Mouse (Mus musculus) embryonic facial prominence, embryonic 13.5 days (tissue): ENCODE results near the gene Kctd4. TPM values are rescaled to one million over a fixed set of nuclear protein-coding genes. Genes with fewer than 3 reads are reported as not detected.

ENCODE experiments used
- ATAC-seq: fragments of 200-750 bp; cut with Nextera tagmentation; 2 replicates; pipeline ENCODE4 v1.8.0; 2017; ENCODE audit warnings: low read depth; ENCODE audit not compliant: insufficient number of reproducible peaks, insufficient read depth, low FRiP score, low TSS enrichment
- H3K27ac ChIP-seq: fragments of 300-500 bp; sonication (generic); 2 replicates; pipeline ENCODE4 v1.5.1; 2015; ENCODE audit warnings: moderate library complexity, mild to moderate bottlenecking, inconsistent platforms
- H3K27me3 ChIP-seq: fragments of 300-500 bp; sonication (generic); 2 replicates; pipeline ENCODE4 v1.6.1; 2015; ENCODE audit warnings: mild to moderate bottlenecking, inconsistent platforms
- H3K36me3 ChIP-seq: fragments of 300-500 bp; sonication (generic); 2 replicates; pipeline ENCODE4 v1.6.1; 2015; ENCODE audit warnings: mild to moderate bottlenecking, inconsistent platforms
- H3K4me1 ChIP-seq: fragments of 300-500 bp; sonication (generic); 2 replicates; pipeline ENCODE4 v1.6.1; 2015; ENCODE audit warnings: inconsistent platforms
- H3K4me2 ChIP-seq: fragments of 300-500 bp; sonication (generic); 2 replicates; pipeline ENCODE4 v1.6.1; 2015; ENCODE audit warnings: moderate library complexity, mild to moderate bottlenecking, inconsistent platforms
- H3K4me3 ChIP-seq: fragments of 300-500 bp; sonication (generic); 2 replicates; pipeline ENCODE4 v1.5.1; 2015; ENCODE audit warnings: mild to moderate bottlenecking, inconsistent platforms
- H3K9ac ChIP-seq: fragments of 300-500 bp; sonication (generic); 2 replicates; pipeline ENCODE4 v1.6.1; 2015; ENCODE audit warnings: mild to moderate bottlenecking, inconsistent platforms
- H3K9me3 ChIP-seq: fragments of 300-500 bp; sonication (generic); 2 replicates; pipeline ENCODE4 v1.6.1; 2016; ENCODE audit warnings: inconsistent platforms
- WGBS: fragments of 180-500 bp; shearing (Covaris S2); methylation state at CpG from one replicate; pipeline ENCODE4 v1.1.7; 2015; ENCODE audit warnings: mixed read lengths; 5-methylcytosine and 5-hydroxymethylcytosine counted together
- polyA plus RNA-seq: library from polyadenylated mRNA; unstranded; fragments of >200 nt; fragmentation: Nextera tagmentation; extraction: Ambion mirVana; gene quantifications from 2 replicates; pipeline ENCODE4 v1.2.1, GENCODE M21; 2015

Gene Kctd4
- polyA plus RNA-seq, 1 experiment from 2014 or later: 1.2 TPM

- no peak for ATAC-seq
- WGBS: 26% methylated on average over 2 of the region's 2 CpGs
- no peaks in the 10 kb centered on the region for H3K4me1 ChIP-seq
- no peak overlapping the region for H3K4me2 ChIP-seq
- no peak overlapping the region for H3K27ac ChIP-seq
- no peaks in the 10 kb centered on the region for H3K9me3 ChIP-seq
- 0 out of 2 replicates have a peak, but pooled peaks cover 7% of the 10 kb centered on the region for H3K36me3 ChIP-seq
- H3K9ac ChIP-seq: no peak overlapping the region
- H3K27me3 ChIP-seq: no peaks in the 10 kb centered on the region
- H3K4me3 ChIP-seq: no peak overlapping the region
Observed at GRCm38 (mm10) chr14:75953011-75953410, 1.8 kb upstream of the Kctd4 start.

- Histone ChIP-seq H3K4me2 (peak overlapping the region; percentile 9), H3K36me3 (no peaks in the 10 kb centered on the region), H3K4me3 (no peak overlapping the region), H3K4me1 (peaks cover 18% of the 10 kb centered on the region), H3K27ac (no peak overlapping the region), H3K9ac (no peak overlapping the region), H3K9me3 (no peaks in the 10 kb centered on the region), H3K27me3 (no peaks in the 10 kb centered on the region)
- no peak for ATAC-seq
- WGBS: 70% methylated on average over 9 of the region's 9 CpGs
Observed at GRCm38 (mm10) chr14:75962250-75962649, 7.4 kb downstream of the Kctd4 start.

GRCm38 (mm10) chr14:75963215-75963614 is 8.4 kb downstream of the Kctd4 start:
- H3K4me2 ChIP-seq: 0 out of 2 replicates have a peak overlapping the region, but pooled peaks have one; percentile 9

GRCm38 (mm10) chr14:75964000-75964399 is 9.2 kb downstream of the Kctd4 start:
- no peak for ATAC-seq
- Histone ChIP-seq H3K9me3 (no peaks in the 10 kb centered on the region), H3K27me3 (no peaks in the 10 kb centered on the region), H3K4me2 (no peak overlapping the region), H3K27ac (no peak overlapping the region), H3K9ac (no peak overlapping the region), H3K4me3 (no peak overlapping the region), H3K36me3 (no peaks in the 10 kb centered on the region), H3K4me1 (peaks cover 18% of the 10 kb centered on the region)
- 74% methylated on average over 5 of the region's 5 CpGs for WGBS

More at GRCm38 (mm10) chr14:75963215-75963614, 8.4 kb downstream of the Kctd4 start:
- Histone ChIP-seq H3K9me3 (no peaks in the 10 kb centered on the region), H3K27ac (no peak overlapping the region), H3K9ac (no peak overlapping the region), H3K4me1 (peaks cover 18% of the 10 kb centered on the region), H3K36me3 (no peaks in the 10 kb centered on the region), H3K27me3 (no peaks in the 10 kb centered on the region), H3K4me3 (no peak overlapping the region)
- 63% methylated on average over 5 of the region's 5 CpGs for WGBS
- ATAC-seq: no peak

- Histone ChIP-seq H3K4me2 (no peak overlapping the region), H3K36me3 (no peaks in the 10 kb centered on the region), H3K27me3 (no peaks in the 10 kb centered on the region), H3K27ac (no peak overlapping the region), H3K9me3 (no peaks in the 10 kb centered on the region), H3K4me1 (peaks cover 18% of the 10 kb centered on the region), H3K9ac (no peak overlapping the region), H3K4me3 (no peak overlapping the region)
- WGBS: 94% methylated on average over 1 of the region's 1 CpGs
- ATAC-seq: no peak
Observed at GRCm38 (mm10) chr14:75964433-75964832, 9.6 kb downstream of the Kctd4 start.

- Histone ChIP-seq H3K4me1 (peaks cover 19% of the 10 kb centered on the region), H3K27ac (no peak overlapping the region), H3K27me3 (no peaks in the 10 kb centered on the region), H3K9ac (no peak overlapping the region), H3K36me3 (no peaks in the 10 kb centered on the region), H3K9me3 (no peaks in the 10 kb centered on the region), H3K4me2 (no peak overlapping the region), H3K4me3 (no peak overlapping the region)
- WGBS: 69% methylated on average over 5 of the region's 5 CpGs
- no peak for ATAC-seq
Observed at GRCm38 (mm10) chr14:75967291-75967690, 12.5 kb downstream of the Kctd4 start.

- H3K4me3 ChIP-seq: no peak overlapping the region
- H3K27me3 ChIP-seq: no peaks in the 10 kb centered on the region
- H3K9ac ChIP-seq: no peak overlapping the region
- H3K36me3 ChIP-seq: no peaks in the 10 kb centered on the region
- H3K4me2 ChIP-seq: no peak overlapping the region
- ATAC-seq: no peak
- H3K27ac ChIP-seq: no peak overlapping the region
- H3K4me1 ChIP-seq: peaks cover 11% of the 10 kb centered on the region
- no peaks in the 10 kb centered on the region for H3K9me3 ChIP-seq
- WGBS: 54% methylated on average over 3 of the region's 3 CpGs
Observed at GRCm38 (mm10) chr14:75976107-75976506, 21.3 kb downstream of the Kctd4 start.

- Histone ChIP-seq H3K4me2 (no peak overlapping the region), H3K9me3 (no peaks in the 10 kb centered on the region), H3K27me3 (no peaks in the 10 kb centered on the region), H3K4me3 (no peak overlapping the region), H3K36me3 (no peaks in the 10 kb centered on the region), H3K9ac (no peak overlapping the region), H3K27ac (peak overlapping the region; percentile 29; the same call in 1 of the 2 replicates), H3K4me1 (no peaks in the 10 kb centered on the region; the same call in 1 of the 2 replicates)
- no peak for ATAC-seq
- 91% methylated on average over 3 of the region's 3 CpGs for WGBS
Observed at GRCm38 (mm10) chr14:75981231-75981630, 26.4 kb downstream of the Kctd4 start.

- Histone ChIP-seq H3K27me3 (no peaks in the 10 kb centered on the region), H3K36me3 (no peaks in the 10 kb centered on the region), H3K4me3 (no peak overlapping the region), H3K27ac (no peak overlapping the region), H3K4me1 (no peaks in the 10 kb centered on the region; the same call in 1 of the 2 replicates), H3K9ac (no peak overlapping the region), H3K9me3 (no peaks in the 10 kb centered on the region), H3K4me2 (no peak overlapping the region)
- no peak for ATAC-seq
- WGBS: 84% methylated on average over 2 of the region's 2 CpGs
Observed at GRCm38 (mm10) chr14:75983891-75984290, 29.1 kb downstream of the Kctd4 start.

- no peaks in the 10 kb centered on the region; the same call in 1 of the 2 replicates for H3K4me1 ChIP-seq
- no peak for ATAC-seq
- no peak overlapping the region for H3K9ac ChIP-seq
- H3K4me2 ChIP-seq: no peak overlapping the region
- 0 out of 2 replicates have a peak, but pooled peaks cover 3% of the 10 kb centered on the region for H3K36me3 ChIP-seq
- no peak overlapping the region for H3K4me3 ChIP-seq
- H3K27ac ChIP-seq: no peak overlapping the region
- no peaks in the 10 kb centered on the region for H3K9me3 ChIP-seq
- H3K27me3 ChIP-seq: no peaks in the 10 kb centered on the region
- WGBS: 51% methylated on average over 4 of the region's 4 CpGs
Observed at GRCm38 (mm10) chr14:75985112-75985511, 30.3 kb downstream of the Kctd4 start.

- no peaks in the 10 kb centered on the region; the same call in 1 of the 2 replicates for H3K4me1 ChIP-seq
- no peak overlapping the region for H3K4me3 ChIP-seq
- no peak overlapping the region for H3K4me2 ChIP-seq
- no peak overlapping the region; the same call in 1 of the 2 replicates for H3K27ac ChIP-seq
- no peak for ATAC-seq
- 0 out of 2 replicates have a peak, but pooled peaks cover 4% of the 10 kb centered on the region for H3K36me3 ChIP-seq
- WGBS: 79% methylated on average over 7 of the region's 7 CpGs
- no peaks in the 10 kb centered on the region for H3K9me3 ChIP-seq
- H3K9ac ChIP-seq: no peak overlapping the region
- no peaks in the 10 kb centered on the region for H3K27me3 ChIP-seq
Observed at GRCm38 (mm10) chr14:75986878-75987483, 32.2 kb downstream of the Kctd4 start.

GRCm38 (mm10) chr14:75989168-75989567 is 34.4 kb downstream of the Kctd4 start:
- Histone ChIP-seq H3K4me2 (no peak overlapping the region), H3K9ac (no peak overlapping the region), H3K27me3 (no peaks in the 10 kb centered on the region), H3K4me1 (no peaks in the 10 kb centered on the region; the same call in 1 of the 2 replicates), H3K27ac (no peak overlapping the region), H3K9me3 (no peaks in the 10 kb centered on the region), H3K36me3 (peaks cover 4% of the 10 kb centered on the region; the same call in 1 of the 2 replicates), H3K4me3 (no peak overlapping the region)
- no peak for ATAC-seq
- WGBS: 86% methylated on average over 1 of the region's 1 CpGs
